Mouse (Mus musculus): ENCODE results near the gene Abcg8.

- TF ChIP-seq GATA1 (IDR thresholded peaks at IDR 0.05; ENCODE audit: borderline replicate concordance, low read length) (no peak), FLI1 (IDR thresholded peaks at IDR 0.05; ENCODE audit: low read length) (no peak)
Measured at GRCm38 (mm10) chr17:84626857-84627305, 49.2 kb upstream of the Abcg8 start.
